Mouse (Mus musculus): ENCODE data around the gene Rpsa. TPM values are rescaled to one million over a fixed set of nuclear protein-coding genes. Genes with fewer than 3 reads are reported as not detected.

The Rpsa gene
- 1,386 and 1,480 TPM in 2 replicates for polyA plus RNA-seq (2015; fragmentation: Nextera tagmentation; extraction: Ambion mirVana)

DNA sequence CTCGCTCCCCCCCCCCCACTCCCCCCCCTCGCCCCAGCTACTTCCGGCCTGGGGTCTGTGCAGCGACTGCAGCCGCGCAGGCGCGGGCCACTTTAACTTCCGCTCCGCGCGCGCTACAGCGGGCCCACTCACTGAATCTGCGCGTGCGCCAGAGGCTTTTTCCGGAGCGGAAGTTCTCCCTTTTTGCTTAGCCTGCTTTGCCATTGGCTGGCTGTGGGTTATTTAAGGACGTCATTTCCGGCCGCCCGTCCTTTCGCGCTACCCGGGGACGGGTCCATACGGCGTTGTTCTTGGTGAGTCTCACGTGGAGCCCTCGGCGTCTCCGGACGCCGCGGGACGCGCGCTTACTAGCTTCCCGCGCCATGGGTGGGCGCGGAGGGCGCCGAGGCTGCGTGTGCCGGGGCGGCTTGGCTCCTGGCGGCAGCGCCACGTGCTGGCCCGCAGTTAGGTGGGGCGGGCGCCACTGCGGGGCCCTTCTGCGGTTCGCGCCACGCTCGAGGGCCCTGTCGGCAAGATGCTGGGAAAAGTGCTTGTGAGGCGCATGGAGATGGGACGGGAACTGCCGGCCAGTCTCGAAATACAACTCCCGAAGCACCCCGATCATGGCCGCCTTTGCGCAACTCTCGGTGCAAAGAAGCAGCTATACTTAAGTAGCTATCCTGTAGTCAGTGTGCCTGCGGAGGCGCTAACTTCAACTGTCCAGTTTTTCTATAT, at the start of gene Rpsa:
Rpsa (plus strand) TSS at position 152 of the 714 bp plus-strand sequence.
- H3K4me1 ChIP-seq (replicated peaks; ENCODE audit: control insufficient read depth, insufficient read depth, low read length): peaks cover 15% of the 10 kb centered on the region
- peak within 1 kb of the TSS; percentile 85 for H3K4me2 ChIP-seq (ENCODE audit: low read depth, low read length)
- peak; percentile 99 for ATAC-seq (ENCODE audit: low read depth)
- peak within 1 kb of the TSS; percentile 88 for H3K27ac ChIP-seq (ENCODE audit: low read length)
- peak within 1 kb of the TSS; percentile 100 for H3K9ac ChIP-seq (ENCODE audit: low read length)
- H3K36me3 ChIP-seq (ENCODE audit: control insufficient read depth, insufficient read depth, low read length): peaks cover 37% of the 10 kb centered on the region
- H3K27me3 ChIP-seq (ENCODE audit: control insufficient read depth, insufficient read depth, low read depth, low read length): no peaks in the 10 kb centered on the region
- H3K9me3 ChIP-seq (ENCODE audit: control insufficient read depth, low read length): no peaks in the 10 kb centered on the region
- WGBS: under 1% methylated on average over 62 of the region's 72 CpGs
- peak within 1 kb of the TSS; percentile 100 for H3K4me3 ChIP-seq (ENCODE audit: low read length)

DNA sequence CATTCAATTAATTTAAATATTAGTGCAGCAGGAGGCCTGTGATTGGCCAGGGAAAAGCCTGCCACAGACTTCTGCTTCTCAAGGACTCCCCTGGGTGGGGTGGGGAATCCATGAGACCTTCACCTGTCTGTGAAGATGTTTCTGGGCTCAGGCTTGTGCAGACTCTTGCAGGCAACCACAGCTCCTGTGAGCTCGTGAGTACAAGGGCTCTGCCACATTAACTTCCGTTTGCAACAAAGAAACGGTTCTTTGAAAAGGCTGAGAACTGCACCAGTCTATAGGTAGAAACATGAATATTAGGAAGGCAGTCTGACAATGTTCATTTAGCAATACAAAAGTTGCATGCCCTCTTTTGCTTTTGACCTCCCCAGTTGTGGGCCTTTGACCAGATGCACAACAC, 49.2 kb upstream of the Rpsa start:
- H3K36me3 ChIP-seq (ENCODE audit: control insufficient read depth, insufficient read depth, low read length): no peaks in the 10 kb centered on the region
- H3K27me3 ChIP-seq (ENCODE audit: control insufficient read depth, insufficient read depth, low read depth, low read length): no peaks in the 10 kb centered on the region
- H3K4me3 ChIP-seq (ENCODE audit: low read length): no peak overlapping the region
- WGBS: 71% methylated on average over 3 of the region's 3 CpGs
- no peak for ATAC-seq (ENCODE audit: low read depth)
- H3K9me3 ChIP-seq (ENCODE audit: control insufficient read depth, low read length): no peaks in the 10 kb centered on the region
- no peak overlapping the region for H3K4me2 ChIP-seq (ENCODE audit: low read depth, low read length)
- H3K4me1 ChIP-seq (replicated peaks; ENCODE audit: control insufficient read depth, insufficient read depth, low read length): no peaks in the 10 kb centered on the region
- no peak overlapping the region for H3K27ac ChIP-seq (ENCODE audit: low read length)
- no peak overlapping the region for H3K9ac ChIP-seq (ENCODE audit: low read length)

DNA sequence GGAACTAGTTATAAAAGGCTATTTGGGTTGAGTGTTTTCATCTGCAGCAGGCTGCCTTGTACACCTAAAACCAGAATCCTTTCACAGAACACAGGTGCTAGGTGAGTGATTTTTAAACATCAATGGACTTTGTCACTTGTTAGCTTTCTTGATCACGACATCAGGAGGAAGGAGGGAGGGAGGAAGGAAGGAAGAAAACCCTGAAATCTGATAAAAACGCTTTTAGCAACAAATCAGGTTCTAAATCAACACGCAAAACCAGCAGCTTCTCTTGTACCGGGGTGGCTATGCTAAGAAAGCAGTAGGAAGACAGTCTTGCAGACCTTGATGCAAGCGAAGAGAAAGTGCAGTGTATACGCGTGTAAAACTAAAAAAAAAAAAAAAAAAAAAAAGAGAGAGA, 47.6 kb upstream of the Rpsa start:
- H3K36me3 ChIP-seq (ENCODE audit: control insufficient read depth, insufficient read depth, low read length): no peaks in the 10 kb centered on the region
- H3K4me3 ChIP-seq (ENCODE audit: low read length): no peak overlapping the region
- ATAC-seq (ENCODE audit: low read depth): no peak
- H3K4me2 ChIP-seq (ENCODE audit: low read depth, low read length): no peak overlapping the region
- H3K9ac ChIP-seq (ENCODE audit: low read length): no peak overlapping the region
- H3K9me3 ChIP-seq (ENCODE audit: control insufficient read depth, low read length): no peaks in the 10 kb centered on the region
- H3K27ac ChIP-seq (ENCODE audit: low read length): no peak overlapping the region
- no peaks in the 10 kb centered on the region for H3K4me1 ChIP-seq (replicated peaks; ENCODE audit: control insufficient read depth, insufficient read depth, low read length)
- no peaks in the 10 kb centered on the region for H3K27me3 ChIP-seq (ENCODE audit: control insufficient read depth, insufficient read depth, low read depth, low read length)
- WGBS: 49% methylated on average over 7 of the region's 7 CpGs

DNA sequence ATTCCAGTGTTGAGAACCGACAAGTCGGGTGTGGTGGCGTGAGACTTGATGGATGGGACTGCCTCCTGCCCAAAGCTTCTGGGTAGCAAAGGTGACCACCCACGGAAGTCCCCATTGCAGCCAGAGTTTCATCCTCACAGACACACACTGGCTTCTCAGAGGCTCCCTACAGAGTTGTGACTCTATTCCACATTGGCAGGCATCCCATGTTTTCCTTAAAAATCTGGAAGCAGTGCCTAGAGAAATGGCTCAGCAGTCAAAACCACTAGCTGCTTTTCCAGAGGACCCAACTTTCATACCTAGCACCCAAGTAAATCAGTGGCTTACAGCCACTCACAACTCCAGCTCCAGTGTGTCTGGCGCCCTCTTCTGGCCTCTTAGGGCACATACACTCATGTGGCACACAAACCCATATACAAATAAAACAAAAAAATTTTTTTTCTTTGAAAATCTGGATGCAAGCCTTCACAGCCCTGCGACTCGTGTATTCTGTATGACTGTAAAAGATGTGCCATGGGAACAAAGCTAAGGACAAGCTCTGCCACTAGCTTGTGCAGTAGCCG, 46.9 kb upstream of the Rpsa start:
- no peak for ATAC-seq (ENCODE audit: low read depth)
- WGBS: 61% methylated on average over 8 of the region's 8 CpGs

DNA sequence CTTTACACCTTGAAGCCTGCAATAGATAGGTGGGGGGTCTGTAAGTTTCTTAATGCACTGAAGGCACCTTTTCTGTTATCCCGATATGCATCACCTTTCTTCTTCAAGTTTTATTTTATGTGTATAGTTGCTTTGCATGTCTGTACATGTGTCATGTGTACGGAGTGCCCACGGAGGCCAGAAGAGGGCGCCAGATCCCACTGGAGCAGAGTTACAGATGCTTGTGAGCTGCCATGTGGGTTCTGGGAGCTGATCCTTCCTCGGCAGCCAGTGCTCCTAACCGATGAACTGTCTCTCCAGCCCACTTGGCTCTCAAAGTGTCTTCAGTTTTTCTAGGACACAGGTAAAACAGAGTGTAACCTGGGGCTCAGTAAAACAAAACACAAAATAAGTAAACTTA, 46.2 kb upstream of the Rpsa start:
- H3K27ac ChIP-seq (ENCODE audit: low read length): no peak overlapping the region
- WGBS: 68% methylated on average over 6 of the region's 6 CpGs
- no peak for ATAC-seq (ENCODE audit: low read depth)
- no peaks in the 10 kb centered on the region for H3K27me3 ChIP-seq (ENCODE audit: control insufficient read depth, insufficient read depth, low read depth, low read length)
- H3K9ac ChIP-seq (ENCODE audit: low read length): no peak overlapping the region
- H3K4me3 ChIP-seq (ENCODE audit: low read length): no peak overlapping the region
- no peaks in the 10 kb centered on the region for H3K9me3 ChIP-seq (ENCODE audit: control insufficient read depth, low read length)
- H3K36me3 ChIP-seq (ENCODE audit: control insufficient read depth, insufficient read depth, low read length): no peaks in the 10 kb centered on the region
- no peaks in the 10 kb centered on the region for H3K4me1 ChIP-seq (replicated peaks; ENCODE audit: control insufficient read depth, insufficient read depth, low read length)
- no peak overlapping the region for H3K4me2 ChIP-seq (ENCODE audit: low read depth, low read length)

More for the DNA sequence above, 46.9 kb upstream of the Rpsa start:
- Histone ChIP-seq H3K27me3 (ENCODE audit: control insufficient read depth, insufficient read depth, low read depth, low read length) (no peaks in the 10 kb centered on the region), H3K4me1 (replicated peaks; ENCODE audit: control insufficient read depth, insufficient read depth, low read length) (no peaks in the 10 kb centered on the region), H3K9me3 (ENCODE audit: control insufficient read depth, low read length) (no peaks in the 10 kb centered on the region), H3K4me3 (ENCODE audit: low read length) (no peak overlapping the region), H3K27ac (ENCODE audit: low read length) (no peak overlapping the region), H3K4me2 (ENCODE audit: low read depth, low read length) (no peak overlapping the region), H3K36me3 (ENCODE audit: control insufficient read depth, insufficient read depth, low read length) (no peaks in the 10 kb centered on the region), H3K9ac (ENCODE audit: low read length) (no peak overlapping the region)

DNA sequence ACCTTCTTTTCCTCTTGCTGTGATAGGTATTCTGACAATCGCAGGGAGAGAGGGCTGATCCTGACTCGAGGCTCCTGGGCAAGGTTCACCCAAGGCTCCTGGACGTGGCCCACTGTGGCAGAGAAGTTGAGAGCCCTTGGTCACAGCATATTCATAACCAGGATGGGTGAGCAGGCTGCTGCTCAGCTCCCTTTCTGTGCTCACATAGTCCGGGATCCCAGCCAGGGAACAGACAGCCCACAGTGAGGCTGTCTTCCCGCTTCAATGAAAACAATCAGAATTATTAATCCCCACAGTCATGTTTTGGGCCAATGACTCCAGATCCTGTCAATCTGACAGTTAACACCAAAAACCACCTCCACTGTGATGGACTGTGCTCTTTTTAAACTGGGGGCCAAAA, 45.5 kb upstream of the Rpsa start:
- no peak overlapping the region for H3K27ac ChIP-seq (ENCODE audit: low read length)
- no peaks in the 10 kb centered on the region for H3K4me1 ChIP-seq (replicated peaks; ENCODE audit: control insufficient read depth, insufficient read depth, low read length)
- no peaks in the 10 kb centered on the region for H3K36me3 ChIP-seq (ENCODE audit: control insufficient read depth, insufficient read depth, low read length)
- no peak overlapping the region for H3K4me3 ChIP-seq (ENCODE audit: low read length)
- H3K9ac ChIP-seq (ENCODE audit: low read length): no peak overlapping the region
- no peak for ATAC-seq (ENCODE audit: low read depth)
- H3K4me2 ChIP-seq (ENCODE audit: low read depth, low read length): no peak overlapping the region
- 71% methylated on average over 5 of the region's 5 CpGs for WGBS
- no peaks in the 10 kb centered on the region for H3K27me3 ChIP-seq (ENCODE audit: control insufficient read depth, insufficient read depth, low read depth, low read length)
- no peaks in the 10 kb centered on the region for H3K9me3 ChIP-seq (ENCODE audit: control insufficient read depth, low read length)

DNA sequence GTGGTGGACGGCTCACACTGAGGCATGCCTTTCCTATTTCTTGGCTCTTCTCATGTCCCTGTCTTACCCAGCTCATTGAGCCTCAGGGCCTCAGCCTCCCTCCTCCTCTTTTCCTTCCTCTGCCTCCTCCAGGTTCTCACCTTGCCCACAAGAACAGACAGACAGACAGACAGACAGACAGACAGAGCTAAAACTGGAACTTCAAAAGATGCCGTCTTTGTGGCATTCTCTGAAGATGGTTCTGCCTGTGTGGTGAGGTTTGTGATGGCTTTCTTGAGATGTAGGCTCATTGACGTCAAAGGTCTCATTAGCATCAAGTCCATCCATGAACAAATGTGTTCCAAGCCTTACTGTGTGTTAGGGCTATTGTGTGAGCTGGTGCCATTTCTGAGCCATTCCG, 44.8 kb upstream of the Rpsa start:
- H3K9ac ChIP-seq (ENCODE audit: low read length): no peak overlapping the region
- no peak overlapping the region for H3K4me2 ChIP-seq (ENCODE audit: low read depth, low read length)
- H3K4me3 ChIP-seq (ENCODE audit: low read length): no peak overlapping the region
- H3K4me1 ChIP-seq (replicated peaks; ENCODE audit: control insufficient read depth, insufficient read depth, low read length): no peaks in the 10 kb centered on the region
- WGBS: 74% methylated on average over 4 of the region's 4 CpGs
- no peak for ATAC-seq (ENCODE audit: low read depth)
- no peak overlapping the region for H3K27ac ChIP-seq (ENCODE audit: low read length)
- H3K27me3 ChIP-seq (ENCODE audit: control insufficient read depth, insufficient read depth, low read depth, low read length): no peaks in the 10 kb centered on the region
- no peaks in the 10 kb centered on the region for H3K9me3 ChIP-seq (ENCODE audit: control insufficient read depth, low read length)
- H3K36me3 ChIP-seq (ENCODE audit: control insufficient read depth, insufficient read depth, low read length): no peaks in the 10 kb centered on the region

DNA sequence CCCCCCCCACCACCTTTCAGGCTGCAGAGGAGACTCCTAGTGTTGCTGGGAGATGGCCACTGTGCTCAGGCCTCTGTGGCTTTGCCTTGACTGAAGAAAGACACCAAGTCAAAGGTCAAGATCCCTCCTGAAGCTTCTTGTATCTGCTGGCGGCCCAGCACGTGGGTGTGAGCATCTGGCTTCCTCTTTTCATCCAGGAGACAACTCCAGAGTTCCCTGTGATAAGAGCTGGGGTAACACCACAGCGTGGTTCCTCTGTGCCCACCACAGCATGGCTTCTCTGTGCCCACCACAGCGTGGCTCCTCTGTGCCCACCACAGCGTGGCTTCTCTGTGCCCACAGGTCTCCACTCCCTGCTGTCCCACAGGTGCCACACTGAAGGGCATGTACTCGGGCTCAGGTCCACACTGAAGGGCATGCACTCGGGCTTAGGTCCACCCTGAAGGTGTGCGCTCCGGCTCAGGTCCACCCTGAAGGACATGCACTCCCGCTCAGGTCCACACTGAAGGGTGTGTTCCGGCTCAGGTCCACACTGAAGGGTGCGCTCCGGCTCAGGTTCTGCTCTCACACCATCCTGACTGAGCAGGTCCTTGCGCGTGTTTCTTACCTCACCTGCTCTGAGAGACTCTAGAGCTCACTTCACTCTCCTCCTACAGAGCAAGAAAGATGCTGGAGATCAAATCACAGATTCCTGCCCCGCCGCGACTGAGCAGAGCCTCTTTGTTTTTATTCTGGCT, 44.2 kb upstream of the Rpsa start:
- no peak for ATAC-seq (ENCODE audit: low read depth)
- 71% methylated on average over 18 of the region's 18 CpGs for WGBS
- Histone ChIP-seq H3K9ac (ENCODE audit: low read length) (no peak overlapping the region), H3K36me3 (ENCODE audit: control insufficient read depth, insufficient read depth, low read length) (no peaks in the 10 kb centered on the region), H3K4me3 (ENCODE audit: low read length) (no peak overlapping the region), H3K9me3 (ENCODE audit: control insufficient read depth, low read length) (no peaks in the 10 kb centered on the region), H3K27ac (ENCODE audit: low read length) (no peak overlapping the region), H3K4me2 (ENCODE audit: low read depth, low read length) (no peak overlapping the region), H3K4me1 (replicated peaks; ENCODE audit: control insufficient read depth, insufficient read depth, low read length) (no peaks in the 10 kb centered on the region), H3K27me3 (ENCODE audit: control insufficient read depth, insufficient read depth, low read depth, low read length) (no peaks in the 10 kb centered on the region)

DNA sequence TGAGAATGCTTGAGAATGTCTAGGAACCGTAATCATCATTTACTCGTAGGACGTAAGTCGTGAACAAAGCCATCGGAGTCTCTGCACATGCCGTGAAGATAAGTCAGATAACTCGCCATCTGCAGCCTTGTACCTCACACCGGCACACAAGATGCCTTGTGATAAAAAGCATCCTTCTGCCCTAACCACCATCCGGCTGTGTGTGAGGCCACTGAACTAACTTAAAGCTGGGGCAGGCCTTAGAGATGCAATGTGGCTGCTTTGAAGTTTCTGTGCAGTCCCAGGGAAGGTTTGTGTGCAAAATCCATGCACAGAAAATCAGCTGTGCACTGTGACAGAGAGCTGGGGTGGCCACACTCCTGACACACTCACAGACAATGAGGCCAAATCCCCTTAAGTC, 43.1 kb upstream of the Rpsa start:
- Histone ChIP-seq H3K4me1 (replicated peaks; ENCODE audit: control insufficient read depth, insufficient read depth, low read length) (no peaks in the 10 kb centered on the region), H3K36me3 (ENCODE audit: control insufficient read depth, insufficient read depth, low read length) (no peaks in the 10 kb centered on the region), H3K4me2 (ENCODE audit: low read depth, low read length) (no peak overlapping the region), H3K27ac (ENCODE audit: low read length) (no peak overlapping the region), H3K9ac (ENCODE audit: low read length) (no peak overlapping the region), H3K4me3 (ENCODE audit: low read length) (no peak overlapping the region), H3K9me3 (ENCODE audit: control insufficient read depth, low read length) (0 out of 2 replicates have a peak, but pooled peaks cover 2% of the 10 kb centered on the region), H3K27me3 (ENCODE audit: control insufficient read depth, insufficient read depth, low read depth, low read length) (no peaks in the 10 kb centered on the region)
- ATAC-seq (ENCODE audit: low read depth): no peak
- WGBS: 79% methylated on average over 9 of the region's 9 CpGs
